Mouse (Mus musculus): Measurements from ENCODE around the gene Fpr3.
A peak's percentile ranks its signal among the peaks of the same experiment; 100 is the strongest.

DNA sequence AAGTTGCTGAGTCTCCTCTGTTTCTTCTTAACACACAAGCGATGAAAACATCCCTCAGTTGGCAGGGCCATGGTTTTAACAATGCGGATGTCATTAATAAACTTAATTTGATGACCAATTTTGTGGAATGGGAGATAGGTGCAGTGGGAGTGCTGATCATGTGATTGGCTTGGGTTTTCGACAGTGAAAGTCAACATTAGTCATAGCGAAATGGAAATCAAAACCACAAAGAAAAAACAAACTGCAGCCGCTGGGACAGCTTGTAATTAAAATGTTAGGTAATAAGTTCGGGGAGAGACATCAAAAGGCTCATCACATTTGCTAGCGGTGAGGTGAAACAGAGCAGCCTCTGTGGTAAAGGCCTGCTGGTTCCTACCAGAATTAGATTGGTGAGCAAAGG, 46.9 kb upstream of the Fpr3 start:
- TF ChIP-seq CTCF (IDR thresholded peaks at IDR 0.05; ENCODE audit: control insufficient read depth, insufficient read depth, insufficient read length): no peak
- peak; percentile 15 for TF ChIP-seq FOSL1 (IDR thresholded peaks at IDR 0.05; ENCODE audit: insufficient read depth, low read length, poor library complexity, severe bottlenecking)
- no peak for TF ChIP-seq MAX (IDR thresholded peaks at IDR 0.05)

Measured in C2C12 (cell line).